Mouse (Mus musculus) C2C12 (cell line): ENCODE data around the gene Lama2.

Experiments used
- CEBPB ChIP-seq: IDR thresholded peaks from one replicate; pipeline ENCODE4 v1.6.1; 2011; ENCODE audit warnings: low read depth, mild to moderate bottlenecking, control low read depth, moderate library complexity
- CTCF ChIP-seq: IDR thresholded peaks from one replicate; pipeline ENCODE4 v1.5.1; 2011; ENCODE audit not compliant: control insufficient read depth, insufficient read depth, insufficient read length
- FOSL1 ChIP-seq: IDR thresholded peaks from one replicate; pipeline ENCODE4 v1.8.0; 2011; ENCODE audit warnings: mild to moderate bottlenecking, low read length; ENCODE audit not compliant: poor library complexity, insufficient read depth, severe bottlenecking
- MAX ChIP-seq: IDR thresholded peaks from one replicate; pipeline ENCODE4 v1.6.1; 2011; ENCODE audit warnings: mild to moderate bottlenecking, control low read depth
- MYOD1 ChIP-seq: IDR thresholded peaks from one replicate; pipeline ENCODE4 v1.6.1; 2011; ENCODE audit warnings: low read depth; ENCODE audit not compliant: control insufficient read depth, insufficient read length
- USF1 ChIP-seq: IDR thresholded peaks from one replicate; pipeline ENCODE4 v1.6.1; 2011; ENCODE audit warnings: low read depth, mild to moderate bottlenecking, control low read depth, moderate library complexity

DNA sequence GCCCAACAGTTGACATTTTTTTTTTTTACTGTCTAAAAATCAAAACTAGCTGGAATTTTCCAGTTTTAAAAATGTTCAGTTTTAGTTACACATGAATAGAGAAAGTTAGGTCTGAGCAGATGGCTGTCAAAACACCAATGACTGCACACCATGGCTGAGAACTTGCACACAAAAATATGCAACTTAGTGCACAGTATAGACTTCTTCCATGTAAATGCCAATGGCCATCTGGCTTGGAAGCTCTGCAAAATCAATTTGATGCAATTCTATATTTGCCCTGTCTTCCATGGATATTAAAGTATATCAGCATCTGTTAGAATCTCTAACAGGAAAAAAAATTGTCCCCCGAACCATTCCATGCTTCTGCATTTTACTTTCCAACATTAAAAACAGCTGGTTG, 135.5 kb downstream of the Lama2 start:
- TF ChIP-seq CTCF (no peak), MAX (no peak), MYOD1 (no peak), USF1 (no peak), CEBPB (no peak), FOSL1 (no peak)
